Mouse (Mus musculus): ENCODE measurements at regions not wholly inside any gene's neighbourhood (a gene's known extent, or its start where the extent isn't known, plus 50 kb on each side); places are given as distances from the start of the nearest gene placed in this dataset.

DNA sequence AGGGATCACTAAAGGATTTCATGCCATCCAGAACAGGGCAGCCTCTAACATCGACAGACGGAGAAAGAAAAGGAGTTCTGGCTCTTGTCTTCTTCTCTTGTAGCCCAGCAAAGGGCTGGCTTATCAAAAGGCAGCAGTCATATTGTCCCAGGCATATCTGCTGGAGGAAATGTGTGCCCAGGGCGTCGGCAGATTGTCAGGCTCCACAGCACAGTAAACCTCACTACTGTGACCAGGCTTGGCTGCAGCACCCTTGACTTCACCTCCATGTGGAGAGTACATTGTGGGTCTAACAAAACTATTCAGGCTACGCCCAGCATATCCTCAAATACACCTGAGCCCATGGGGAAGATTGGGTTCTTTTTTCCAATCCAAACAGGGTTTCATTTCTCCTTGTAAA is 317.7 kb upstream of the 1700056E22Rik start:
- H3K9ac ChIP-seq (ENCODE audit: low read depth, low read length): no peak overlapping the region
- WGBS: 46% methylated on average over 5 of the region's 5 CpGs
- no peak overlapping the region for H3K4me3 ChIP-seq (ENCODE audit: low read depth, low read length)
- no peaks in the 10 kb centered on the region for H3K9me3 ChIP-seq (ENCODE audit: control insufficient read depth)
- ATAC-seq: no peak
- no peaks in the 10 kb centered on the region for H3K4me1 ChIP-seq (replicated peaks; ENCODE audit: control insufficient read depth, insufficient read depth, low read length)
- H3K27ac ChIP-seq (ENCODE audit: low read depth, low read length): no peak overlapping the region
- no peaks in the 10 kb centered on the region for H3K27me3 ChIP-seq (replicated peaks; ENCODE audit: control insufficient read depth, insufficient read depth, low read length)
- H3K36me3 ChIP-seq (ENCODE audit: control insufficient read depth, insufficient read depth): no peaks in the 10 kb centered on the region
- no peak overlapping the region for H3K4me2 ChIP-seq (replicated peaks; ENCODE audit: low read depth)
- no peak for TF ChIP-seq CTCF (IDR thresholded peaks at IDR 0.05; ENCODE audit: low read depth)

DNA sequence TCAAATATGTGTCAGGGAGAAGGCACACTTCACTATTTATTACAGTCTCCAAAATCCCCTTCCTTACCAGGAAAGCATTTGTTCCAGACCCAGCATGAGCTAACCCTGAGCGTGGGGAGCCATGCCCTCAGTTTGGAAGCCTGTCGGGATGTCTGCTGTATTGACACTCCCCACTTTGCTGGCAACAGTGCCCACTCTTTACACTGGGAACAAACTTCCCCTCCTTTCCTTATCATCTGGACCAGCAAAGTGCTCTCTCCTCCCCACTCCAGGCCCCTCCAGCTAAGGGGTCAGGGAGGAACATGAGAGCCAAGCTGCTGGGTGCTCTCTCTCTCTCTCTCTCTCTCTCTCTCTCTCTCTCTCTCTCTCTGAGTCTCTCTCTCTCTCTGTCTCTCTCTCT is 310.7 kb upstream of the 1700056E22Rik start:
- H3K9ac ChIP-seq (ENCODE audit: low read depth, low read length): no peak overlapping the region
- 69% methylated on average over 2 of the region's 2 CpGs for WGBS
- no peak for TF ChIP-seq CTCF (IDR thresholded peaks at IDR 0.05; ENCODE audit: low read depth)
- no peaks in the 10 kb centered on the region for H3K4me1 ChIP-seq (replicated peaks; ENCODE audit: control insufficient read depth, insufficient read depth, low read length)
- no peak overlapping the region for H3K27ac ChIP-seq (ENCODE audit: low read depth, low read length)
- H3K36me3 ChIP-seq (ENCODE audit: control insufficient read depth, insufficient read depth): no peaks in the 10 kb centered on the region
- no peak overlapping the region for H3K4me3 ChIP-seq (ENCODE audit: low read depth, low read length)
- no peak overlapping the region for H3K4me2 ChIP-seq (replicated peaks; ENCODE audit: low read depth)
- no peaks in the 10 kb centered on the region for H3K27me3 ChIP-seq (replicated peaks; ENCODE audit: control insufficient read depth, insufficient read depth, low read length)
- H3K9me3 ChIP-seq (ENCODE audit: control insufficient read depth): no peaks in the 10 kb centered on the region
- ATAC-seq: no peak

DNA sequence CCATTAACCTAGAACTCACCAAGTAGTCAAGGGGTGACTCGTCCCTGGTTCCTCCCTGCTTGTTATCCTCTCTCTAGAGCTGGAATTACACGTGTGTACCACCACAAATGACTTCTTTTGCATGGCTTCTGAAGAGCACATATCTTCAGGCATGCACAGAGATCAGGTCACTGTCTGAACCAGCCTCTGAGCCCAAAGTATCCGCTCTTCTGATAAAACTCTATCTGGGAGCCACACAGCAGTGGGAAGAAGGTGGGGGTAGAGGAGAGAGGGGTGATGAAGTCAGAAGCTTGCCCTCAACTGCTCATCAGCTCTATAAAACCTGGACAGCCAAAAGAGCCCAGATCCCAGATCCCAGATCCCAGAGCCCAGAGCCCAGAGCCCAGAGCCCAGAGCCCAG is 301.9 kb upstream of the 1700056E22Rik start:
- no peak overlapping the region for H3K4me3 ChIP-seq (ENCODE audit: low read depth, low read length)
- no peak for TF ChIP-seq CTCF (IDR thresholded peaks at IDR 0.05; ENCODE audit: low read depth)
- no peak for ATAC-seq

DNA sequence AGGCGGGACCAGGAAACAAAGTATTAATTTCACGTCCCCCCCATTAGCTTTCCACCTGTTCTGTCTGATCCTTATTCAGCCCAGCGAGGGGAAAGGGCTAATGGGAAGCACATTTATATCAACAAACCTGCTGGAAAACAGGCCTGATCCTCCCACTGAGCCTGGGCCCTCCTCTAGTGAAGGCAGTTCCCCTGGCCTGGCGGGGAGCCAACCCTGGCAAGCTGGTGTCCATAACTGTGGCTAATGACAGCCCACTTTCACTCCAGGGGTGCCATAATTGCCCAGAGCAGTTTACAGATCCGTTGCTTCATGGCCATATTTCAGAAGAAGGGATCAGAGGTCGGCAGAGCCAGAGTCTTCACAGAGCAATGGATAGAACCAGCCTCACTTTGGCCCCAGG is 301.2 kb upstream of the 1700056E22Rik start:
- 43% methylated on average over 6 of the region's 6 CpGs for WGBS
- peak; percentile 36; the same call in 1 of the 2 replicates for ATAC-seq
- Histone ChIP-seq H3K4me2 (replicated peaks; ENCODE audit: low read depth) (no peak overlapping the region), H3K4me1 (replicated peaks; ENCODE audit: control insufficient read depth, insufficient read depth, low read length) (no peaks in the 10 kb centered on the region), H3K4me3 (ENCODE audit: low read depth, low read length) (no peak overlapping the region), H3K9ac (ENCODE audit: low read depth, low read length) (no peak overlapping the region), H3K36me3 (ENCODE audit: control insufficient read depth, insufficient read depth) (no peaks in the 10 kb centered on the region), H3K27ac (ENCODE audit: low read depth, low read length) (no peak overlapping the region), H3K27me3 (replicated peaks; ENCODE audit: control insufficient read depth, insufficient read depth, low read length) (no peaks in the 10 kb centered on the region), H3K9me3 (ENCODE audit: control insufficient read depth) (no peaks in the 10 kb centered on the region)
- TF ChIP-seq CTCF (IDR thresholded peaks at IDR 0.05; ENCODE audit: low read depth): no peak

More for the DNA sequence above, 301.9 kb upstream of the 1700056E22Rik start:
- H3K27me3 ChIP-seq (replicated peaks; ENCODE audit: control insufficient read depth, insufficient read depth, low read length): no peaks in the 10 kb centered on the region
- H3K36me3 ChIP-seq (ENCODE audit: control insufficient read depth, insufficient read depth): no peaks in the 10 kb centered on the region
- 84% methylated on average over 3 of the region's 3 CpGs for WGBS
- no peak overlapping the region for H3K27ac ChIP-seq (ENCODE audit: low read depth, low read length)
- no peaks in the 10 kb centered on the region for H3K9me3 ChIP-seq (ENCODE audit: control insufficient read depth)
- H3K4me1 ChIP-seq (replicated peaks; ENCODE audit: control insufficient read depth, insufficient read depth, low read length): no peaks in the 10 kb centered on the region
- H3K4me2 ChIP-seq (replicated peaks; ENCODE audit: low read depth): no peak overlapping the region
- no peak overlapping the region for H3K9ac ChIP-seq (ENCODE audit: low read depth, low read length)

DNA sequence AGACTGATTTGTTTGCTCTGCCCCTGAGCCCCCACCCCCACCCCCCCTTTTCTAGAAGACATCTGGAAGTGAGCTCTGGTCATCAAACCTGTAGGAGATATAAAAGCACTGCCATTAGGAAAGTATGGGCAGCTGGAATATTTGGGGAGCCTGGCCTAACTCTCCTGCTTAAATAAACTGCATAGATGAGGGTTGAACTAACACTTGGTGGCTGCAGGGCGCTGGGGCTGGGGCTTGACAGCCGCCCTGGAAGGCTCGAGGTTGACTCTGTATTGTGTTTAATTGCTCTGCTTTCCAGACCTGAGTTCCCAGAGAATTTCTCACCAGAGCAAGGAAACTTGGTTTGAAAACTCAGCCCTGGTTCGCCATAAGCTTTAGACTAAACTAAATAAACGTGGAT is 300.7 kb upstream of the 1700056E22Rik start:
- no peak overlapping the region for H3K4me3 ChIP-seq (ENCODE audit: low read depth, low read length)
- no peaks in the 10 kb centered on the region for H3K9me3 ChIP-seq (ENCODE audit: control insufficient read depth)
- H3K4me2 ChIP-seq (replicated peaks; ENCODE audit: low read depth): no peak overlapping the region
- TF ChIP-seq CTCF (IDR thresholded peaks at IDR 0.05; ENCODE audit: low read depth): no peak
- no peak for ATAC-seq
- WGBS: 62% methylated on average over 5 of the region's 5 CpGs
- no peak overlapping the region for H3K27ac ChIP-seq (ENCODE audit: low read depth, low read length)
- H3K9ac ChIP-seq (ENCODE audit: low read depth, low read length): no peak overlapping the region
- no peaks in the 10 kb centered on the region for H3K36me3 ChIP-seq (ENCODE audit: control insufficient read depth, insufficient read depth)
- H3K27me3 ChIP-seq (replicated peaks; ENCODE audit: control insufficient read depth, insufficient read depth, low read length): no peaks in the 10 kb centered on the region
- H3K4me1 ChIP-seq (replicated peaks; ENCODE audit: control insufficient read depth, insufficient read depth, low read length): no peaks in the 10 kb centered on the region

DNA sequence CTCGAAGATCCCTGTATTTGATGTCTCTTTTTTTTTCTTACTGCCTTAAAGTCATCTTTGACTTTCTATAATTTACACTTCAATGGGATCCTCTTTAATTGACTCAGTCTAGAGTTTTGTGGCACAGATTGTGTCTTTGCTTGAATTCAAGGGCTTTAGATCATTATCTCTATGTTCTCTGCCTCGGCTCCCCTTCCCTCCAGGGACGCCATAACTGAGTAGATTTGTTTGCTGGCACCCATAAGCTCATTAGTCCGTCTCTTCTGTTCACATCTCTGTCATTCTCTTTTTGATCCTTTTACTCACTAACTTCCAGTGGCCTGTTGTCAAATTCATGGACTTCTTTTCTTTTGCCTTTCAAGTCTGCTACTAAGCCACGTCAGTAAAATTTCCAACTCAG is 299.0 kb upstream of the 1700056E22Rik start:
- no peak for ATAC-seq
- no peaks in the 10 kb centered on the region for H3K9me3 ChIP-seq (ENCODE audit: control insufficient read depth)
- H3K36me3 ChIP-seq (ENCODE audit: control insufficient read depth, insufficient read depth): no peaks in the 10 kb centered on the region
- no peak overlapping the region for H3K4me3 ChIP-seq (ENCODE audit: low read depth, low read length)
- WGBS: 92% methylated on average over 5 of the region's 5 CpGs
- no peak for TF ChIP-seq CTCF (IDR thresholded peaks at IDR 0.05; ENCODE audit: low read depth)
- H3K27me3 ChIP-seq (replicated peaks; ENCODE audit: control insufficient read depth, insufficient read depth, low read length): no peaks in the 10 kb centered on the region
- no peak overlapping the region for H3K4me2 ChIP-seq (replicated peaks; ENCODE audit: low read depth)
- no peak overlapping the region for H3K9ac ChIP-seq (ENCODE audit: low read depth, low read length)
- no peaks in the 10 kb centered on the region for H3K4me1 ChIP-seq (replicated peaks; ENCODE audit: control insufficient read depth, insufficient read depth, low read length)
- H3K27ac ChIP-seq (ENCODE audit: low read depth, low read length): no peak overlapping the region

All from intestine, postnatal 0 days (tissue).